Mouse (Mus musculus): ENCODE results near the gene Hmcn1. TPM values are rescaled to one million over a fixed set of nuclear protein-coding genes. Genes with fewer than 3 reads are reported as not detected.

Gene Hmcn1
- polyA plus RNA-seq, 1 experiment from 2014 or later = 1.7 TPM

DNA sequence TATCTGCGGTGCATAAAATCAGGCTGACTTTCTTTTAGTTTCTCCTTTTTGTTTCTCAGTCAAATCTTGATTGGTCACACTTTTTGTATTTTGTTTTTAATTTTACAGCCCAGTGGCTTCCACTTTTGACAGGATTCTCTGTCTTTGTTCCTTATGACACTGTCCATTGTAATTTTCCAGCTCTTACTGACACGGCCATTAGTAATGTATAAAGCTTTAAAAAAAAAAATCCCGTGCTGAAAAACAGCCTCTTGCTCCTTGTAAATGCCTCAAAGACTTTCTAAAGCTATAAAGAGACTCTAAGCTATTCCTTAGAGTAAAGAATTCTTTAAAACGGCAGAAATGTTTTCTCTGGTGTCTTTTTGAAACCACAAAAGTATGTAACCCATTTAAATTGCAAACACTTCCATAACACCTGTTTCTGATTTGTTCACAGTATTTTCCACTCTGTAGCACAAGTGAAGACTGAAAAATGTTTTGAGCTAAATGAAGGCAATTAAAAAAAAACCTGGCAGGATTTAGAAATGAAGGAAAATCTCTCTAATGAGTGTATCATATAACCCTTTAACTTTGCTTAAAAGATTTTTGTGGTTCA, 422.6 kb downstream of the Hmcn1 start:
- 52% methylated on average over 4 of the region's 4 CpGs for WGBS (ENCODE audit: insufficient replicate concordance)
- Histone ChIP-seq H3K9me3 (replicated peaks) (no peaks in the 10 kb centered on the region), H3K4me3 (replicated peaks) (no peak overlapping the region), H3K9ac (no peak overlapping the region), H3K4me2 (no peak overlapping the region), H3K27me3 (no peaks in the 10 kb centered on the region), H3K27ac (replicated peaks) (no peak overlapping the region), H3K36me3 (replicated peaks) (no peaks in the 10 kb centered on the region), H3K4me1 (replicated peaks) (no peaks in the 10 kb centered on the region)
- no peak for ATAC-seq (ENCODE audit: insufficient read depth)

DNA sequence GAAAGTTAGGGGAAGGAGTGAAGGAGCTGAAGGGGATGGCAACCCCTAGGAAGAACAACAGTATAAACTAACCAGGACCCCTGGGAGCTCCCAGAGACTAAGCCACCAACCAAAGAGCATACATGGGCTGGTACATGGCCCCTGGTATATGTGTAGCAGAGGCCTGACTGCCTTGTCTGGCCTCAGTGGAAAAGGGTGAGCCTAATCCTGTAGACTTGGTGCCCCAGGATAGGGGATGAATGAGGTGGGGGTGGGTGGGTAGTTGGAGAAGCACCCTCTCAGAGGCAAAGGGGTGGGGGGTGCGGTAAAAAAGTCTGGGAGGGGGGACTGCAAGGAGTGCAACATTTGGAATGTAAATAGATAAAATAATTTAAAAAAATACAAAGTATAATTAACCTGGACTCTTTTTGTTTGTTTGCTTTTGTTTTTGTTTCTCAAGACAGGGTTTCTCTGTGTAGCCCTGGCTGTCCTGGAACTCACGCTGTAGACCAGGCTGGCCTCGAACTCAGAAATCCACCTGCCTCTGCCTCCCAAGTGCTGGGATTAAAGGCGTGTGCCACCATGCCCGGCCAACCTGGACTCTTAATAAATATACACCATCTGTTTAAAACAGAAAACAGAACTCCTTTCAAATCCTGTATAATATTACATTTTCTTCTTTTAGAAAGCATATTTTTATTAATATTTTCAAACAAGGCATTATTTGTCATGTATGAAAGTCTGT, 423.3 kb downstream of the Hmcn1 start:
- no peaks in the 10 kb centered on the region for H3K4me1 ChIP-seq (replicated peaks)
- no peak for ATAC-seq (ENCODE audit: insufficient read depth)
- H3K27me3 ChIP-seq = no peaks in the 10 kb centered on the region
- no peak overlapping the region for H3K4me3 ChIP-seq (replicated peaks)
- H3K4me2 ChIP-seq = no peak overlapping the region
- no peak overlapping the region for H3K27ac ChIP-seq (replicated peaks)
- no peaks in the 10 kb centered on the region for H3K9me3 ChIP-seq (replicated peaks)
- no peaks in the 10 kb centered on the region for H3K36me3 ChIP-seq (replicated peaks)
- H3K9ac ChIP-seq = no peak overlapping the region
- 63% methylated on average over 5 of the region's 5 CpGs for WGBS (ENCODE audit: insufficient replicate concordance)

GRCm38 (mm10) chr1:150566287-150566686, 426.9 kb downstream of the Hmcn1 start:
- no peaks in the 10 kb centered on the region for H3K9me3 ChIP-seq (replicated peaks)
- H3K36me3 ChIP-seq (replicated peaks) = no peaks in the 10 kb centered on the region
- WGBS (ENCODE audit: insufficient replicate concordance) = 61% methylated on average over 4 of the region's 4 CpGs
- no peak overlapping the region for H3K9ac ChIP-seq
- ATAC-seq (ENCODE audit: insufficient read depth) = no peak
- H3K4me3 ChIP-seq (replicated peaks) = no peak overlapping the region
- H3K27me3 ChIP-seq = no peaks in the 10 kb centered on the region
- no peak overlapping the region for H3K27ac ChIP-seq (replicated peaks)
- no peak overlapping the region for H3K4me2 ChIP-seq
- H3K4me1 ChIP-seq (replicated peaks) = no peaks in the 10 kb centered on the region

GRCm38 (mm10) chr1:150556621-150557020, 436.6 kb downstream of the Hmcn1 start:
- H3K9me3 ChIP-seq (replicated peaks) = no peaks in the 10 kb centered on the region
- no peak overlapping the region for H3K4me3 ChIP-seq (replicated peaks)
- no peaks in the 10 kb centered on the region for H3K36me3 ChIP-seq (replicated peaks)
- no peak overlapping the region for H3K4me2 ChIP-seq
- H3K27me3 ChIP-seq = no peaks in the 10 kb centered on the region
- H3K27ac ChIP-seq (replicated peaks) = no peak overlapping the region
- 49% methylated on average over 3 of the region's 3 CpGs for WGBS (ENCODE audit: insufficient replicate concordance)
- H3K9ac ChIP-seq = no peak overlapping the region
- H3K4me1 ChIP-seq (replicated peaks) = no peaks in the 10 kb centered on the region
- no peak for ATAC-seq (ENCODE audit: insufficient read depth)

DNA sequence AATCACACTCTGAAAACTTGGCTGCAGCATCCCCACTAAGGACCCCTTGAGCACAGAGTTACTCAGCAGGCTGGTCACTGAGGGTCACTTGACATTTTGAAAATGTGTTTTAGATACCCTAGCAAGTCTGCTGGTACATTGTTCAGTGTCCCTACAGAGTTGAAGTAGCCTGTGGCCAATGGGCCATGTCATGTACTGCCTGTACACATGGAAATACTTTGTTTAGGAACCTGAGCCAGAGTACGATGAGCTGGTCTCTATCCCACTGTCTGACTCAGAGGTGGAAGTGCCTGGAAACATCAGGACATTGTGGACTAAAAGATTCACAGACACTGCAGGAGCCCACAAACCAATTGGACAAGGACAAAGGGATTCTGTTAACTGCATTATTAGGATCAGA, 441.8 kb downstream of the Hmcn1 start:
- Histone ChIP-seq H3K4me1 (replicated peaks) (no peaks in the 10 kb centered on the region), H3K4me2 (no peak overlapping the region), H3K27ac (replicated peaks) (no peak overlapping the region), H3K9me3 (replicated peaks) (no peaks in the 10 kb centered on the region), H3K9ac (no peak overlapping the region), H3K4me3 (replicated peaks) (no peak overlapping the region), H3K36me3 (replicated peaks) (no peaks in the 10 kb centered on the region), H3K27me3 (no peaks in the 10 kb centered on the region)
- WGBS (ENCODE audit: insufficient replicate concordance) = 57% methylated on average over 1 of the region's 1 CpGs
- no peak for ATAC-seq (ENCODE audit: insufficient read depth)

GRCm38 (mm10) chr1:150546463-150546862, 446.8 kb downstream of the Hmcn1 start:
- 46% methylated on average over 3 of the region's 3 CpGs for WGBS (ENCODE audit: insufficient replicate concordance)
- Histone ChIP-seq H3K27me3 (no peaks in the 10 kb centered on the region), H3K4me3 (replicated peaks) (no peak overlapping the region), H3K9me3 (replicated peaks) (no peaks in the 10 kb centered on the region), H3K36me3 (replicated peaks) (no peaks in the 10 kb centered on the region), H3K4me2 (no peak overlapping the region), H3K9ac (no peak overlapping the region), H3K4me1 (replicated peaks) (no peaks in the 10 kb centered on the region), H3K27ac (replicated peaks) (no peak overlapping the region)
- ATAC-seq (ENCODE audit: insufficient read depth) = no peak

DNA sequence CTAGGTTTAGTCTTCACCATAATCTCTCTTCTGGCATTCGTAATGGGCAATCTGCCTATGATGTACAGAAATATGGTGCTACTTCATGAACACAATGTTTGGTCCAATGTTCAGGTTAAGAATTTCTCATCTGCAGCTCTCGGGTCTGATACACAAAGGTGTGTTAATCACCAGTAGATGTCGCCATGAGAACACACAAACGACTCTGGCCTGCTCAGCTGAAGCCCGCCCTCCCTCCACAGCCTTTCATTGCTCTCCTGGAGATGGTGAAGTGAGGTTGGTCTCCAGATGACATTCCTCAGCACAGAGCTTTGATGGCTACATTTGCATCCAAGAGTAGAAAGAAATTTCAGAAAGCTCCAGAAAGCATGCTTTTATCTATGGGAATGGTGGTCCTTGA, 453.0 kb downstream of the Hmcn1 start:
- Histone ChIP-seq H3K4me2 (no peak overlapping the region), H3K9me3 (replicated peaks) (no peaks in the 10 kb centered on the region), H3K4me3 (replicated peaks) (no peak overlapping the region), H3K27me3 (no peaks in the 10 kb centered on the region), H3K36me3 (replicated peaks) (no peaks in the 10 kb centered on the region), H3K4me1 (replicated peaks) (no peaks in the 10 kb centered on the region), H3K9ac (no peak overlapping the region), H3K27ac (replicated peaks) (no peak overlapping the region)
- ATAC-seq (ENCODE audit: insufficient read depth) = no peak
- 8% methylated on average over 5 of the region's 5 CpGs for WGBS (ENCODE audit: insufficient replicate concordance)

- H3K9me3 ChIP-seq (replicated peaks) = no peaks in the 10 kb centered on the region
- H3K4me3 ChIP-seq (replicated peaks) = no peak overlapping the region
- ATAC-seq (ENCODE audit: insufficient read depth) = no peak
- H3K36me3 ChIP-seq (replicated peaks) = no peaks in the 10 kb centered on the region
- H3K4me1 ChIP-seq (replicated peaks) = no peaks in the 10 kb centered on the region
- 68% methylated on average over 6 of the region's 6 CpGs for WGBS (ENCODE audit: insufficient replicate concordance)
- H3K4me2 ChIP-seq = no peak overlapping the region
- H3K27ac ChIP-seq (replicated peaks) = no peak overlapping the region
- H3K9ac ChIP-seq = no peak overlapping the region
- H3K27me3 ChIP-seq = no peaks in the 10 kb centered on the region
Observed at GRCm38 (mm10) chr1:150537410-150538128, 455.7 kb downstream of the Hmcn1 start.

- H3K27ac ChIP-seq (replicated peaks) = no peak overlapping the region
- no peaks in the 10 kb centered on the region for H3K9me3 ChIP-seq (replicated peaks)
- no peak overlapping the region; the same call in 1 of the 2 replicates for H3K4me2 ChIP-seq
- ATAC-seq (ENCODE audit: insufficient read depth) = no peak
- H3K27me3 ChIP-seq = no peaks in the 10 kb centered on the region
- H3K4me1 ChIP-seq (replicated peaks) = no peaks in the 10 kb centered on the region
- no peak overlapping the region for H3K4me3 ChIP-seq (replicated peaks)
- no peak overlapping the region for H3K9ac ChIP-seq
- WGBS (ENCODE audit: insufficient replicate concordance) = 59% methylated on average over 16 of the region's 16 CpGs
- H3K36me3 ChIP-seq (replicated peaks) = no peaks in the 10 kb centered on the region
Observed at GRCm38 (mm10) chr1:150535770-150536534, 457.3 kb downstream of the Hmcn1 start.

DNA sequence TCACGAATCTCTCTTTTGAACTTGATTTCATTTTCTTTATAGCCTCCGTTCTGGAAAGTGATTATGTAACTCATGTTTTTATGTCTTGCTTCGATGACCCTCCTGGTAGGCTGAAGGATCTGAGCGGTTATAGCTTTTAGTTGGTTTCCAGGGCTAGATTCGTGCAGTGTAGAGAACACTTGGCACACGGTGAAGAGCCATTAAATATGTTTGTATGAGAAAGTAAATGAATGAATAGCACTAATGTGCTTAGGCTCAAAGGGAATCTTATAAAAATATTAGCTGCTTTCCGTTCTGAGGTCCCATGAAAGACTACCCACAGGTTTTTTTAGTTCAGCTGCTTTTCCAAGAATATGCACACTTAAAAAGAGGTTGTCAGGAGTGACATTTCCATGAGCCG, 458.6 kb downstream of the Hmcn1 start:
- H3K4me3 ChIP-seq (replicated peaks) = no peak overlapping the region
- no peak overlapping the region for H3K4me2 ChIP-seq
- 73% methylated on average over 8 of the region's 8 CpGs for WGBS (ENCODE audit: insufficient replicate concordance)
- no peaks in the 10 kb centered on the region for H3K36me3 ChIP-seq (replicated peaks)
- no peak overlapping the region for H3K27ac ChIP-seq (replicated peaks)
- no peak overlapping the region for H3K9ac ChIP-seq
- no peaks in the 10 kb centered on the region for H3K27me3 ChIP-seq
- H3K9me3 ChIP-seq (replicated peaks) = no peaks in the 10 kb centered on the region
- no peak for ATAC-seq (ENCODE audit: insufficient read depth)
- no peaks in the 10 kb centered on the region for H3K4me1 ChIP-seq (replicated peaks)

- no peaks in the 10 kb centered on the region for H3K27me3 ChIP-seq
- no peaks in the 10 kb centered on the region for H3K4me1 ChIP-seq (replicated peaks)
- no peak overlapping the region for H3K9ac ChIP-seq
- no peak overlapping the region for H3K4me3 ChIP-seq (replicated peaks)
- H3K9me3 ChIP-seq (replicated peaks) = no peaks in the 10 kb centered on the region
- no peaks in the 10 kb centered on the region for H3K36me3 ChIP-seq (replicated peaks)
- H3K27ac ChIP-seq (replicated peaks) = no peak overlapping the region
- no peak overlapping the region for H3K4me2 ChIP-seq
- ATAC-seq (ENCODE audit: insufficient read depth) = no peak
- 69% methylated on average over 2 of the region's 2 CpGs for WGBS (ENCODE audit: insufficient replicate concordance)
Observed at GRCm38 (mm10) chr1:150513041-150513440, 480.2 kb downstream of the Hmcn1 start.
